Mouse (Mus musculus) liver, embryonic 14.5 days (tissue): ENCODE measurements around the gene Mctp2.

Experiments used
- CTCF ChIP-seq: IDR thresholded peaks from 2 replicates; pipeline ENCODE4 v1.5.1; 2016; ENCODE audit warnings: antibody characterized with exemption, low read depth, control low read depth
- EP300 ChIP-seq: IDR thresholded peaks from 2 replicates; pipeline ENCODE4 v1.6.1; 2016; ENCODE audit warnings: antibody characterized with exemption, low read depth

- TF ChIP-seq CTCF: 0 out of 2 replicates have a peak, but pooled peaks have one; percentile 17
- no peak for TF ChIP-seq EP300
These were observed 202.2 kb downstream of the Mctp2 start for GRCm38 (mm10) chr7:72104170-72104569.
